Mouse (Mus musculus): ENCODE measurements around the gene Rheb.
"Not testable (repeated sequence)": the region's sequence is repeated elsewhere in the genome, so short reads cannot be mapped to it uniquely, and the experiment has no call there.

Rheb gene

GRCm38 (mm10) chr5:24841662-24842273 lies 656 bp downstream of the Rheb start:
- DNase-seq (ENCODE audit: low spot score) = no peak

DNA sequence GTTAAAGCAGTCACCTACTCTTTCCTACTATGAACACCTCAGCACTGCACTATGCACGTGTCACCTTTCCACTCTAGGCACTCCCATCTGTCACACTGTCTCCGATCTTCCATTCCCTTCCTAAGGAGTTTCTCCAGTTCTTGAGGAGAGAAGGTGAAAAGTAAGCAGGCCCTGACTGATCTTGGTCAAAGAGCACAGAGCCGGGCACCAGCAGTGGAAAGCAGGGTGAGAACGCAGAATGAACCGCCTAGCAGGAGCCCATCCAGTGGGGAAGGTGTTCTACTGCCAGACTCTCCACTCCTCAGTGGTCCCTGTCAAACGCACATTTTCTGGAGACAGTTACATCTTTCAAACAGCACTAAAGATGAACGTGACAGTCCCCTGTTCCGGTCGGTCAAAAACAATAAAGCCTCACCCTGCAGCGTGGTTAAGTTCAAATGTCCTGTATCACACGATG lies 1.4 kb downstream of the Rheb start:
- DNase-seq (ENCODE audit: low spot score) = no peak

DNA sequence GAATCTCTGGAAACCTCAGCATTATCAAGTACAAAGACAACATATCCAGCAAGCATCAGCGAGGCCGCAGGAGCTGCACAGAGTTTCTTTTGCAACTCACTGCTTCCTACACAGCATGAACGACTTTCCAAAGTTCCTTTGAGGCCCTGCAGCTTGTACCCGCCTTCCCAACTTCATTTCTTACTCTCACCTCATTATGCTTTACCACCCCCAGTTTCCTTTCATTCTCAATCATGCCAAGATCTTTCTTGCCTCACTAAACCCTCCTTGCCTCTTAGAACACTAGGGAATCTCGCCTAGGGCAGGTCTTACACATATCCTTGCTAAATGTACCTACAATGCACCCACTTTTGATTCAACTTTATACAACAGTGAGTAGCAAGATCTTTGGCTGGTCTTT lies 7.9 kb downstream of the Rheb start:
- no peak for DNase-seq (ENCODE audit: low spot score)

- no peak for DNase-seq (ENCODE audit: low spot score)
These were observed 10.5 kb downstream of the Rheb start for GRCm38 (mm10) chr5:24831912-24832311.

DNA sequence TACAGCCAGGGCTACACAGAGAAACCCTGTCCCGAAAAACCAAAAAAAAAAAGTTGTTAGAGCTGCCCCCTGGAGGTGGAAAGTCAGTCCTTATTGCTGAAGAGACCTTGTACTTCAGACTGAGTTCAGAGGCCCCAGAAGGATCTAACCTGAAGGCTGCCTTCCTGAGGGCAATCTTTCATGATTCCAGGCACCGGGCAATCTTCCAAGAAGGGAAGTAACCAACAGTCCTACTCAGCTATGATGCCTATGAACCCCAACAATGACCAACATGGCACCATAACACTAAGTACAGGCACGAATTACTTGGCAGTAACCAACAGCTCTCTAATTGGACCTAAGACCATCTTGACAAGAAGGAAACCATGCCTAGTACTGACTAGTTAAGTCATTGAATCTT lies 14.0 kb downstream of the Rheb start:
- DNase-seq (ENCODE audit: low spot score) = no peak

DNA sequence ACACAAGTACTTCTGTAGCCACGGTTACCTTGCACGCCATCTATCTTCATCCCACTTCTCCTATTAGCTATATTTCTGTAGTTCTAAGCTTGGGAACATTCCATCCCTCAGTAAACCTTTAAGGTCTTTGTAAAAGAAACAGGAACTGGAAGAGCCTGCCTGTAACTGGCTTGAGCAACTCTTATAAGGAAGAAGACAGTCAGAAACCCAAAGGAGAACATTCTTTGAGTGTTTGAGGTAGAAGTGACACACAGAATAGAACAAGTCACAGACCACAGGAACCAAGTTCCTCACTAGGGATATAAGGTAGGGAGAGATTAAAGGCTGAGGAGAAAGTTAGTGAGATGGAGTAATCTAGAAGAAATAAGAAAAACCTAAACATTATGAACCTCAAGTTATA lies 15.3 kb downstream of the Rheb start:
- no peak for DNase-seq (ENCODE audit: low spot score)

DNA sequence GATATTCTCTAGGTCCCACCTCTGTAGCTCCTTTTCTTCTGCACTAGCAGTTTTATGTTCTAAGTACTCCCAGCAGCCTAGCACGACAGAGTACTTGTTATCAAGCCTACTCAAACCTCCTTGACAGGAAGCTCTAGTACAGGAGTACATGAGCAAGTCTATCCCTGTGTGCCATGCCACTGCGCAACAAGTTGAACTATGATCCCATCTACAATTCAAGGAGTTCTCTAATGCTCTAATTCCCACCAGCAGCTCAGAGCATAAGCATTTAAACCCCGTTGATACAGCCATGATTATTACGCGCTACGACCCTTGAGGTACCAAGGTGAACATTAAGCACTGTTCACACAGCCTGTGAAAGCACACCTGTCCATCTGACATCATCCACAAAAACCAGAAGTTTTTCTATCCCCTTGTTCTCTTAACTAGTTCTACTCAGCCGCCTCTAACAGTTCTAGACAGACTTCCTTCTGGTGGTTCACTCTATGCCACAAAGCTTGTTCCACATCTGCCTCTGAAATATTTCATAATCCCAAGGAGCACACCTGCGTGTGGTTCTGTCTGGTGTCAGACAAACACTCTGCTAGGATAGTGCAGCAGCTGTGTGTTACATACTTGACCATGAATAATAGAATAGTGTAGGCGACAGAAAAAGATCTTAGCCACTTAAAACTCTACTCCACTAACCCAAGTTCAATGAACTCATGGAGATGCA lies 16.2 kb downstream of the Rheb start:
- DNase-seq (ENCODE audit: low spot score) = no peak

DNA sequence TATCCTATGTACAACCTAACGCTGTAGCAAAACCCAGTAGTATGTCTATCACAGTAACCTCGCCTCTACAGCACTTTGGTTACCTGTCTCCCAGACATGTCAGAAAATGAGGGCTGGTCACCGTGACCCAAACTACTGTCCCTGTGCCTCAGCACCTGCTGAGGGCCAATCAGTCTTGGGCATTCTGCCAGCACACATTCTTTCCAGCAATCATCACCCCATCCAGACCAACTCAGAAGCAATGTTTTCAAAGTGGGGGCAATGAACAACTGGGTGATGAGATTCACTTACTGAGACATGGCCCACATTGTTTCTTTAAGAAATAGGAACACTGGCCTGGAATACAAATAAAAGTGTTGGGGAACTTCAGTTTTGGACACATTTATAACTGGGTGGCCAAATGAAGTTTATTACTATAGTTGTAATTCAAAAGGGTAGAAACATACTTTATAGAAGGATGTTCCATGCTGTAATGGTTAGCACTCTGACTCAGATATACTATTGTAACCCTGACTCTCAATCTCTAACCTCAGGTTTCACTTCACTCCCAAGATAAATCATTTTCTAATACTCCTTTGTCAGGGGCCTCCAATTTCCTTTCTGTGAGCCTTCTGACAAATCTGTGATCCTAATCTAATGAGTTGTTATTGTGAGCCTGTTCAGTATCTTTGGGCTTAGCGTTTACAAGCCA lies 16.9 kb downstream of the Rheb start:
- DNase-seq (ENCODE audit: low spot score) = peak; percentile 49

GRCm38 (mm10) chr5:24823864-24824405 lies 18.5 kb downstream of the Rheb start:
- DNase-seq (ENCODE audit: low spot score) = no peak

- DNase-seq (ENCODE audit: low spot score) = no peak
These were observed 19.6 kb downstream of the Rheb start for GRCm38 (mm10) chr5:24822781-24823180.

DNA sequence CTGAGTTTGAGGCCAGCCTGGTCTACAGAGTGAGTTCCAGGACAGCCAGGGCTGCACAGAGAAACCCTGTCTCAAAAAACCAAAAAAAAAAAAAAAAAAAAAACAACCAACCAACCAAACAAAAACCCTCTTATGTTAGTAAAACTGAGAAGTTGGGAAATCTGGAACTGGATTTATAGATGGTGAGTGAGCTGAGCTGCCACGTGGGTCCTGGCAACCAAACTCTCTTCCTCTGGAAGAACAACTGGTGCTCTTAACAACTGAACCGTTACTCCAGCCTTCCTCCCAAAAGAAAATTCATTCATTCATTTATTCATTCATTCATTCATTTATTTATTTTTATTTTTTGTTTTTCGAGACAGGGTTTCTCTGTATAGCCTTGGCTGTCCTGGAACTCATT lies 20.2 kb downstream of the Rheb start:
- not testable (repeated sequence) for DNase-seq (ENCODE audit: low spot score)

GRCm38 (mm10) chr5:24821403-24821841 lies 21.0 kb downstream of the Rheb start:
- DNase-seq (ENCODE audit: low spot score) = peak; percentile 70

- no peak for DNase-seq (ENCODE audit: low spot score)
These were observed 21.8 kb downstream of the Rheb start for GRCm38 (mm10) chr5:24820627-24821026.

DNA sequence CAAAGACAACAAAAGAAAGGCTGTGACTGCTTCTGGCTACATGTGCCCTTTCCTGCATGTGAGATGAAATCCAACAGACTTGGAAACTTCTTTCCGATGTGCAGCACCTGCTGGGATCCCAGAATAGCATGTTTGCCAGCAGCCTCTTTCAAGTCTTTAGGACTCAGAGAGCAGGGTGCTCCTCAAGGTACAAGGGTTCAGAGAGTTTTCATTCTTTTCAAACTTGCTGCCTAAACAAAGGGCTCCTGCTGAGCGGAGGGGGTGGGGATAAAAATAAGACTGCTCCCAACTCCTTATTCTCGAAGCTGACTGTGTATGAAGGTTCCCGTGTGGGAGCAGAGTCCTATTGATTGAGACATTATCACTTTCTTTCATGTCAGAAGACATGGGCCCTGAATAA lies 25.2 kb downstream of the Rheb start:
- no peak for DNase-seq (ENCODE audit: low spot score)

- no peak for DNase-seq (ENCODE audit: low spot score)
These were observed 28.5 kb downstream of the Rheb start for GRCm38 (mm10) chr5:24813946-24814345.

DNA sequence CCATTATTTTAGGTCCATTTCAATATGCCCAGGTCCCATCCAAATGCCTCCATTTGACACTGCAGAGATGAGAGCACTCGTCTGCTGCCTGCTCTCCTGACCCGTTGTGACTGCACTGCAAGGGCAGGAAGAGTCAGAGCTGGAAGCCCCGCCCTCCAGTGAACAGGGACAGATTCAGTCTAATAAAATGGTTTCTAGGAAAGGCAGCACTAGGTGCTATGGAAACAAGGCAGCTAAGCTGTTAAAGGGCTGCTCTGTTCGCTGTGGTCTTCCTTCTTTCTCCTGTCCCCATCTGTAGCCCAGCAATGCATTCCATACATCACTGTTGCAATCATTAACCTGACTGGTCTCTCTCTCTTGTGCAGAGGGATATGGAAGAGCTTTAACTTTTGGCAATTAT lies 29.4 kb downstream of the Rheb start:
- no peak for DNase-seq (ENCODE audit: low spot score)

GRCm38 (mm10) chr5:24805222-24805621 lies 37.2 kb downstream of the Rheb start:
- DNase-seq (ENCODE audit: low spot score) = no peak

DNA sequence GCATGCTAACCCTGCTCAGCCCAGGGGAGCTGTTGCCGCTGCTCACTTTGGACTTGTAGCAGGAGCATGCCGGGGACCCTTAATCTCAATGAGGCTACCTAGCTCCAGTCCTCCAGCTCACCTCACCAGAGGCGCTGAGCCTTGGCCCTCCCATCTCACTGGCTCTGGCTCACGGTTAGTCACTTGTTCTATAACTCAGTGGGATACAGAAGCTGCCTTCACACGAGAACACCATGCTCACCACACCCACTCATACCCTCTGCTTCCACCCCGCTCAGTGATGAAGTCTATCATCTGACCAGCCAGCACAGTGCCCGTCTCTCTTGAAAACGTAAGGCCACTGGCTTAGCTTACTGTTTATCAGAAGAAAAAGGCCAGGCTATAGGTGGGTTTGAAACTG lies 37.8 kb downstream of the Rheb start:
- no peak for DNase-seq (ENCODE audit: low spot score)

- no peak for DNase-seq (ENCODE audit: low spot score)
These were observed 40.4 kb downstream of the Rheb start for GRCm38 (mm10) chr5:24801841-24802624.

- DNase-seq (ENCODE audit: low spot score) = no peak
These were observed 42.0 kb downstream of the Rheb start for GRCm38 (mm10) chr5:24800416-24800815.

DNA sequence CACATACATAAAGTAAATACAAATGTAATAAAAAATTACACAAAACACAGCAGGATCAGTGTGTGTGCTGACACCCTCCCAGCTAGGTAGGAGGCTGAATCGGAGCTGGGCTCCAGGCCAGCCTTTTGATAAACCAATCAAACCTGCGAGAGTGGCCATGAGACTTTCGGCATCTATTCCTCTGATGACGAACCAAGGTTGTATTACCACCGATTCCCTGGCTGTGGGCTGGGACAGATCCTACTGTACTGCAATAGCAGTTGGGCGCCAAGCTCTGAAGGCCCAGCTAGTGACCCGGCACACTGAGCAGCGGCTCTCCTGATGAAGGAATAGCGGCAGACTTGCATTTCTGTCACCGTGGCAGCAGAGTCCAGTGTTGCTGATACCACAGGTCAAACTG lies 43.8 kb downstream of the Rheb start:
- no peak for DNase-seq (ENCODE audit: low spot score)

DNA sequence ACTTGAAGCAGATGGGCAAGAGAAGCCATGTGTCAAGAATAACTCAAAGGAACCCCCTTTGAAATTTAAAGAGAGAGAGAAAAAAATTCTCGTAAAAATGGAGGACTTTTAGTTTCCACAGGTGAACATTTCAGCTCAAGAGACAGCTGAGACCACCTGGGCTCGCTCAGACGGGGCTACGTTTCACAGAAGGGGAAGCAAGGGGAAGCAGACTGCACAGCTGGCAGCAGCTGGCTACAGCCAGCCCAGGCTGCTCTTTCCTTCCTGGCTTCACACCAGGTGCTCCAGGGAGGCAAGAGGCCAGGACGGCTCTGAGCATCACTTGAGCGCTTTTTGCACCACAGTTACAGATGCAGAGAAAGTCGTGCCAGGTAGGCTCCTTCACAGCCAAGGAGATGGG lies 44.6 kb downstream of the Rheb start:
- DNase-seq (ENCODE audit: low spot score) = no peak
